Mouse (Mus musculus): ENCODE results near the gene Inpp5e.

- TF ChIP-seq EP300 (IDR thresholded peaks at IDR 0.05; ENCODE audit: low read depth) (no peak), CTCF (IDR thresholded peaks at IDR 0.05; ENCODE audit: low read depth) (no peak)
These were observed 49.6 kb upstream of the Inpp5e start for GRCm38 (mm10) chr2:26458402-26459124.

Data from liver, embryonic 14.5 days (tissue).